Mouse (Mus musculus): ENCODE measurements around the gene Gpc5.

GRCm38 (mm10) chr14:115177322-115177836 is 85.4 kb downstream of the Gpc5 start:
- TF ChIP-seq CTCF (IDR thresholded peaks at IDR 0.05; ENCODE audit: insufficient read depth, low read length): no peak
- TF ChIP-seq POLR2A (IDR thresholded peaks at IDR 0.05; ENCODE audit: borderline replicate concordance, extremely low read depth, low read depth, low read length): no peak
